Mouse (Mus musculus) adrenal gland, adult 8-10 months (tissue): Measurements from ENCODE around the gene Itfg2. TPM values are rescaled to one million over a fixed set of nuclear protein-coding genes. Genes with fewer than 3 reads are reported as not detected.
"Not testable (repeated sequence)": the region's sequence is repeated elsewhere in the genome, so short reads cannot be mapped to it uniquely, and the experiment has no call there.

ENCODE experiments used
- DNase-seq: peaks from one replicate; pipeline ENCODE4 v3.0.0; 2022
- total RNA-seq, 4 experiments: library from RNA; stranded (reverse); gene quantifications; 2 replicates each; pipeline ENCODE4 v1.2.4; 2022

Itfg2 gene
- total RNA-seq, 4 experiments from 2014 or later, result 27.1 to 38.6 (median 34.9) TPM

DNA sequence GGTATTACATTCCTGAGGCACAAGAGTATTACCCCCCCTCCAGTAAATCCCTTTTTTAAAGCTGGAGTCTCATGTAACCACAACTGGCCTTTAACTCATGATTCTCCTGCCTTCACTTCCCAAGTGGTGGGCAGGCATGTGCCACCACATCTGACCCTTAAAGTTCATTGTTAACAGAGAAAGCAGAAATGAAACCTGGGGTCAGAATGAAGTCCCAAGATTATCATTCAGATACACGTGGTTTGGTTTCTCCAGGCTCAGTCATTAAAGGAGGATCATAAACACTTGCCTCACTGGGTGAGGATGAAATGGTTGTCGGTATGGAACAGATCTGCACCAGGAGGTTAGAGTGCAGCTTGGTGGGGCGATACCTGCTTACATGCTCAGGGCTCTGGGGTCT, 43.5 kb downstream of the Itfg2 start:
- DNase-seq, result no peak

DNA sequence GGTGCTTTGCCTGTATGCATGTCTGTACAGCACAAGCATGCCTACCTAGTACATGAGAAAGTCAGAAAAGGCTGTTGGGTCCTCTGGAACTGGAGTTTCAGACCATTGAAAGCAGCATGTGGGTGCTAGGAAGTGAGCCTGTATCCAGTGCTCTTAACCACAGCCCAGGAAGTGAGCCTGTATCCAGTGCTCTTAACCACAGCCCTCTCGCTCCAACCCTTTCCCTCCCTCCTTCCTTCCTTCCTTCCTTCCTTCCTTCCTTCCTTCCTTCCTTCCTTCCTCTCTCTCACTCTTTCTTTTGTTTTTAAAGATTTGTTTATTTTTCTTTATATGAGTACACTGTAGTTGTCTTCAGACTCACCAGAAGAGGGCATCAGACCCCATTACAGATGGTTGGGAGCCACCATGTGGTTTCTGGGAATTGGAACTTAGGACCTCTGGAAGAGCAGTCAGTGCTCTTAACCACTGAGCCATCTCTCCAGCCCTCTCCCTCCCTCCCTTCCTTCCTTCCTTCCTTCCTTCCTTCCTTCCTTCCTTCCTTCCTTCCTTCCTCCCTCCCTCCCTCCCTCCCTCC, 44.0 kb downstream of the Itfg2 start:
- DNase-seq, result not testable (repeated sequence)

DNA sequence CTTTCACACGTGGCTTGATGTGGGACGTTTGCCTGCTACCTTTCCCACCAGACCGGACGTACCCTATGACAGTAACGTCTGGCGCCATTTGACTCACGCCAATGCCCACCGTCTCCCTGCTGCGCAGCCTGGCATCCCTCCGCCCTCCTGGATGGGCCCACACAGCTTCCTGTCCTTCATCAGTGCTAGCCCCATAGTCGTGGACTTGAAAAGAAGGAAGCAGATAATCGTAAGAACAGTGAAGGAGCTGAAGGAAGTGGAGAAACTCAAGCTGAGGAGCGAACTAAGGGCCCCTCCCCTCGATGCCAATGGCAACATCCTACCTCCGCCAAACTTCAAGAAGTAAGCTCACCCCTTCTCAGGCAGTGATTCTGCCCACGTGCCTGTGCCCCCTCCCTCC, 45.1 kb downstream of the Itfg2 start:
- DNase-seq, result no peak

DNA sequence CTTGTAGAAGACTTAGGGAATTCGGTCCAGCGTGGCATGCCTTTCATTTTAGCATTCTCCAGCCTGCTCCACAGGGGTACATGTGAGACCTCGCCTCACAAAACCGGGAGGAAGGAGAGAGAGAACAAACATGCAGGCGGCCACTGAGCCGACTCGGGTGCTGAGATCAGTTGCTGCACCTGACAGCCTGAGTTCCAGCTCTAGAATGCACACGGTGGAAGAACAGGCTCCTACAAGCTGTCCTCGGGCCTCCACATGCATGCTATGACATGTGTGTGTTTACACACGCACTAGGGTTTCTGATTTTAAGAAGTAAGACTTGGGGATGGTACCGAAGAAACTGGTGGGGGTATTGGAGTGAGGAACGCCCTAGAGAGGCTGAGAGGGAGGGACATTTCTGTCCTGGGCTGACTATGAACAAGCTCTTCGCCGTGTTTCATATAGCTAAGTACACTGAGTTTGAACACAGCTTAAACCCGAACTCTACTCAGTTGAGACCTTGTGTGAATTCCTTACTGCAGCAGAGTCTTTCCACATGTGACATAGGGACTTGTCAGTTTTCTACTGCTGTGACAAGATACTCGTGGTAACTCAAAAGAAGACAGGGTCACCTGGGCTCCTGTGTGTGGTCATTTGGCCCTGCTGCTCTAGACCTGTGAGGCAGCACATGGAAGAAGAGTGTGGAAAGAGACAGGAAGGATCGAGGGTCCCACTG, 48.2 kb downstream of the Itfg2 start:
- no peak for DNase-seq

DNA sequence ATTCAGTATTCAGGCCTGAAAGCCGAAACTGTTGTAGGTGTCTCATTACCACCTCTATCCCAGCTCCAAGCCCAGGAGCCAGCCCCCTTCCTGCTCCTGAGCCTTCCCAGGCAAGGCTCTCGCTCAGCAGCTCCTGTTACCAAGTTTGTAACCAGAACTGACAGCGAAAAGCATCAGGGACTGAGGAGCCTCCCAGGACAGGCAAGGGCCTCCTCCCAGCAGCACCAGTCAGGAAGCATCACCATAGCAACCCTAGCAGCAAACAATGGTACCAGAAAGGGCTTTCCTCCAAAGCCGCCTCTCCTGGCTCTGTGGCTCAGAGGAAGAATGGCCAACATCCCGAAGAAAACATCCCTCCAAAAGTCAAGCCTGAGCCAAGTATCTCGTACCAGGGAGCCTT, 49.5 kb downstream of the Itfg2 start, which contains the start of the genes Tex52 and Gm44596:
Gene Tex52 (plus strand): TSS at position 265 of the 400 bp plus-strand sequence.
Gene Gm44596 (plus strand): TSS at position 312 of the 400 bp plus-strand sequence.
- no peak for DNase-seq

DNA sequence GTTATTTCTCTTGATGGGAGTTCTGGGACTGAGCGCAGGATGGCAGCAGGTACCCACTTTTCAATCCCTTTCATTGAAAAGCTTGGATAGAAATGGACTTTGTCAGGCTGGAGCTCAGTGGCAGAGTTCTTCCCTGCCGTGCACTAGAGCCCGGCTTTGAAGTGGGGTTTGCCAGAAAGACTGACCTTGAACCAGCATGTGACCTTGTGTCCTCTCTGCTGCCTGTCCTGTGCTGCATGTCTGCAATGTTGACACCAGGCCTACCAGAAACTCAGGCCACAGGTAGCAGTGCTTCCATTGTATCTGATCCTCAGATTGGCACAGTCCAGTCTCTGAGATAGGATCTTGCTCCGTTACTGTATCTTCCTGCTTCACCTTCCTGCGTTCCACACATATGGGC, 54.7 kb downstream of the Itfg2 start:
- no peak for DNase-seq

DNA sequence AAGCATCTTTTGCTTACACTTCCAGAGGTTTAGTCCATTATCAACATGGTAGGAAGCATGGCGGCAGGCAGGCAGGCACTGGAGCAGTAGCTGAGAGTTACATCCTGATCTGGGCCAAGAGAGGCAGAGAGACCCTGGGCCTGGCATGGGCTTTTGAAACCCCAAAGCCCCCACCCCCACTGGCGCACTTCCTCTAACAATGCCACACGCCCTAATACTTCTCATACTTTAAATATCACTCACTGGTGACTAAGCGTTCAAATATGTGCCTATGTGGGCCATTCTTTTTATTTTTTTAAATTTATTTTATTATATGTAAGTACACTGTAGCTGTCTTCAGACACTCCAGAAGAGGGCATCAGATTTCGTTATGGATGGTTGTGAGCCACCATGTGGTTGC, 58.3 kb downstream of the Itfg2 start:
- no peak for DNase-seq

DNA sequence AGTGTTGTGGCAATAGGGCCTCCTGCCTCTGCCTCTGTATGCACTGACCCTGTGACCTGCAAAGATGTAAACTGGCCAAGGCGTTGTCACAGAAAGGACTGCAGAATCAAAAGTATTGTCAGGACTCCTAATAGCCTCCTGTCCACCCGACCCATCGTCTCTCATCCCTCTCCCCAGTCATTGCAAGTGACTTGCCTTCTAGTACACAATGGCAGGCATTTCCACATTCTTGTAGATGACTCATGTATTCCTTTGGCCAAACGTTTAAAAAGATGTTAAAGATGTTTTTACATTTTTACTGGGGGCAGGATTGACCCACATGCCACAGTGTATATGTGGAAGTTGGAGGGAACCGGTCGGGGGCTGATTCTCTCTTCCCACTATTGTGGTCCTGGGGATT, 60.0 kb downstream of the Itfg2 start:
- DNase-seq, result no peak

DNA sequence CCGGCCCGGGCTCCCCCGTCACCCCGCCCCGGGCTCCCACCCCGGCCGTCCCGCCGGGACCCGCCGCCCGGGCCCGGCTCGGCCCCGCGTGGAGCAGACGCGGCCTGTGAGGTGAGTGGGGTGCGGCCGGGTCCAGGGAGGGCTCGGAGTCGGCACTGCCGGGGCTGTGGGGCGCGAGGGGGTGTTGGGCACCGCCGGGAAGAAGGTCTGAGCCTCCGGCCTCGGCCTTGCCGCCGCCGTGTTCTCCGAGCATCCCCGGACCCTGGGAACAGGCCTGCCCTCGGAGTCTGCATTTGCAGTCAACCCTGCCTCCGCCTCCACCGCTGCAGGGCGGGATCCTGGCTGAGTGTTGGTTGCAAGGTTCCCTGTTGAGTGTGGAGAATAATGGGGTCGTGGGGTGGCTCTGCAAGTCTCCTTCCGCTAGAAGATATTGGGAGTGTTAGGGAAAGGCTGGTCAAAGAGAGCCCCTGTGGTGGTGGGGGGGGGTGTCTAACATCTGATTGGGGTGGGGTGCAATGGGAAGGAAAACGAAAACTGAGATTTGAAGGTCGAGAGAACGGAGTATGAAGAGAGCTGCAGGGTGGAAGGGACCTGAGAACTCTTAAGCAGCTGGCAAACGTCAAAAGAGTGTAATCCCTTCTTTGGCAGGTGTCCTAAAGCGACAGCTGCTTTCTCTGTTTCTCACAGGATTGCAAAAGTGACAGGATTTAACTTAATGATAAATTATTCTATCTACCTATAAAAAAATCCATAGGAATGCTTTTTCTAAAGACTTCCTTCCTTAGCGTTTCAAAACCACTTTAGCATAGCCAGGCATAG, 61.5 kb downstream of the Itfg2 start:
- DNase-seq, result no peak

DNA sequence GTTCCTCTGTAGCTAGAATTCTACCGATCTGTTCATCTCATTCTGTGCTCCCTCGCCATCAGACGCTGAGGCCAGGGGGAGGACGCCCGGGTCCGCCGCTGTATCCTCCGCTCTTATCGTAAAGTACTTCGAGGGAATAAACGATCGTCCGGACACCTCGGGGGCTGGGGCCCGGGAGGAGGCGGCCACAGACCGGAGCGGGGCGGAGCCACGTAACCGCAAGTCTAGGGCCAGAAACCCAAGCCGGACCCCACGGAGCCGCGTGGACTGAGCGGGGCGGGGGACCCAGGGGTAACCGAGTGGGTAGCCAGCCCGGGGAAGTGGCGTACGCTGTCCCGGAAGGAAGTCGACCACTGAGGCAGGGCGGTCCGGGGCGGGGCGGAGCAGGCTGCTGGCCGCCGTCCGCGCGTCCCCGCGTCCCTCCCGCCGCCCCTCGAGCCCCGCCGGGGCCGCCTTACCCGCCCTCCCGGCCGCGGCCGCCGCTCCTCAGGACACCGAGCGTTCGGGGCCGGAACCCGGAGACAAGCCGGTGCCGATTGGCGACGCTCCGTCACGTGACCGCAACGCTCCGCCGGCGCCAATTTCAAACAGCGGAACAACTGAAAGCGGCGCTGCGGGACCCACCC, 62.2 kb downstream of the Itfg2 start, which contains the start of the genes Rhno1 and Foxm1:
Gene Rhno1 (minus strand): TSS at position 531 of the 626 bp plus-strand sequence.
Gene Foxm1 (plus strand): TSS at position 587 of the 626 bp plus-strand sequence.
- DNase-seq, result peak; percentile 78

DNA sequence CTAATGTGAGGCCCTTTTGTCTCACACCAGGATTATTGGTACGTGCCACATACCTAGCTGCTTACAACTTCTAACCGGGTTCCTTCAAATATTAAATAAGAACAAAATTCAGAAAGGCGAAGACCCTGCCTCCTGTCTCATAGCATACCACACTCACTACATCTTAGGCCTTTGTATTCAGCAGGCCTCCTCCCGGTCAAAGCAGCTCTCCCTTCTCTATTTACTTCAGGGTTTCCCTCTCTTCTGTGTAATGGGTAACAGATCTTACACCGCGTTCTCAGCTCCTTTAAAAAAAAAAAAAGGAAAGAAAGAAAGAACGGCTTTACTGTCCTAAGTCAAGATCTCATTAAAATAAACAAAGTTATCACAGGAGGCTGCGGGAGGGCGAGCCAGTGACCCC, 62.8 kb downstream of the Itfg2 start:
- DNase-seq, result no peak

Other genes starting within 250 kb of the Itfg2 start
- gene Tead4, start 124.1 kb downstream of the Itfg2 start, total RNA-seq, result 1 to 10 TPM; 1.3 to 4.1 (median 2.6) TPM
- gene Tulp3, start 69.1 kb downstream of the Itfg2 start, total RNA-seq, result 10 to 100 TPM; 36.4 to 54.3 (median 42.7) TPM
- 10 to 100 TPM; 16.5 to 21.4 (median 16.9) TPM for gene Rhno1, start 62.0 kb downstream of the Itfg2 start, total RNA-seq
- 1 to 10 TPM; 1.7 to 4.1 (median 3.3) TPM for gene Foxm1, start 62.0 kb downstream of the Itfg2 start, total RNA-seq
- gene Tex52, start 49.5 kb downstream of the Itfg2 start, total RNA-seq, result not detected
- not detected for gene Gm44596, start 49.4 kb downstream of the Itfg2 start, total RNA-seq
- gene Nrip2, start 25.6 kb downstream of the Itfg2 start, total RNA-seq, result 1 to 10 TPM; 2.5 to 3.0 (median 2.8) TPM
- gene Fkbp4, start 13.7 kb upstream of the Itfg2 start, total RNA-seq, result 100 to 1,000 TPM; 186 to 394 (median 267) TPM
- 1 to 10 TPM in 1 of 4 experiments, under 1 TPM in 2, not detected in 1; 0.14 to 1.8 (median 0.73) TPM for gene Pzp, start 101.8 kb upstream of the Itfg2 start, total RNA-seq
- gene A2ml1, start 156.7 kb upstream of the Itfg2 start, total RNA-seq, result not detected
- not detected for gene Klrb1a, start 198.6 kb upstream of the Itfg2 start, total RNA-seq
- 1 to 10 TPM in 3 of 4 experiments, under 1 TPM in 1; 0.67 to 3.1 (median 2.1) TPM for gene Clec2h, start 237.5 kb upstream of the Itfg2 start, total RNA-seq